Mouse (Mus musculus): Measurements from ENCODE around the gene Ints5. TPM values are rescaled to one million over a fixed set of nuclear protein-coding genes. Genes with fewer than 3 reads are reported as not detected.
"Not testable (repeated sequence)": the region's sequence is repeated elsewhere in the genome, so short reads cannot be mapped to it uniquely, and the experiment has no call there.

The Ints5 gene
- 48.1 and 52.6 TPM in 2 replicates for polyA plus RNA-seq (2016; fragmentation: Nextera tagmentation; extraction: Ambion mirVana)

DNA sequence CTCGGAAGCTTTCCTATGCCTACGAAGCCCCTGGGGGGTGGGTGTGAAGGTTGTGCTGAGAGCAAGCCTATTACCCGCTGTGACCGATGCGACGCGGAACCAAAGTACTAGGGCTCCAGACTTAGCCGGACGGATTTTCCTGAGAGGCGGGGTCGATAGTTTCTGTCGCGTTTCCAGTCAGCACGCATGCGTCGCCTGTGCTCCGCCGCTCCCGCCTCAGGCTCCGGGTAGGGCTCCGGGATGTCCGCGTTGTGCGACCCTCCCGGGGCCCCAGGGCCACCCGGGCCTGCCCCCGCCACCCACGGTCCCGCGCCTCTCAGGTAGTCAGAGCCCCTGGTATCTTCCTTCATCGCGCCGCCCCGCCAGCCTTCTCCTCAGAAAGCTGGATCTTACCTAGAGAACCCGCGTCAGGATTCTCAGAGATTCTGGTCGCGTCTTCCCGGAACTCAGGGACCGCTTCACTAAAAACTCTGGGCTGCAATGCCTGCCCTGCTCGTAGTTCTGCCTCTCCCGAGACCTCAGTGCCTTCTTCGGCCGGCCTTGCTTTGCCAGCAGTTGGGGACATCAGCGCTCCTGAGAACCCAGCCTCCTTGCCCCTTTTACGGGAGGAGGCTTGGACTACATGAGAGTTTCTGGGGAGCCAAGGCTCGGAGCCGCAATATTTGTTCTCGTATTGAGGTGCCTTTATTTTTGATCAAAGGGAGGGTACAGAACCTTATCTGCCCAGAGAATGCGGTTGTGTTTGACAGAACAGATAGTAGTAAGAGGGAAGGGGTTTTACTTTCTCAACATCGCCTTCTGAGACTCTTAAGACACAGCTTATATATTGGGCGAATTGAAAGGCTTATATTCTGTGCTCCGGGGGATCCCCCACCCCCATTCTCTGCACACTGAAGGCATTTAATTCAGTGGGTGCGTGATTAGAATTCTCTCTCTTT, at the start of gene Ints5:
Gene Ints5 (plus strand): TSS at position 177 of the 938 bp plus-strand sequence.
- peaks cover 38% of the 10 kb centered on the region for H3K4me1 ChIP-seq
- peak; percentile 63 for ATAC-seq (ENCODE audit: low FRiP score)
- H3K9ac ChIP-seq = peak within 1 kb of the TSS; percentile 93
- H3K27me3 ChIP-seq = no peaks in the 10 kb centered on the region
- WGBS = 2% methylated on average over 54 of the region's 54 CpGs
- peak within 1 kb of the TSS; percentile 72 for H3K4me2 ChIP-seq
- H3K27ac ChIP-seq = peak within 1 kb of the TSS; percentile 82
- peaks cover 39% of the 10 kb centered on the region for H3K36me3 ChIP-seq (replicated peaks)
- no peaks in the 10 kb centered on the region for H3K9me3 ChIP-seq
- H3K4me3 ChIP-seq (replicated peaks) = peak within 1 kb of the TSS; percentile 79

DNA sequence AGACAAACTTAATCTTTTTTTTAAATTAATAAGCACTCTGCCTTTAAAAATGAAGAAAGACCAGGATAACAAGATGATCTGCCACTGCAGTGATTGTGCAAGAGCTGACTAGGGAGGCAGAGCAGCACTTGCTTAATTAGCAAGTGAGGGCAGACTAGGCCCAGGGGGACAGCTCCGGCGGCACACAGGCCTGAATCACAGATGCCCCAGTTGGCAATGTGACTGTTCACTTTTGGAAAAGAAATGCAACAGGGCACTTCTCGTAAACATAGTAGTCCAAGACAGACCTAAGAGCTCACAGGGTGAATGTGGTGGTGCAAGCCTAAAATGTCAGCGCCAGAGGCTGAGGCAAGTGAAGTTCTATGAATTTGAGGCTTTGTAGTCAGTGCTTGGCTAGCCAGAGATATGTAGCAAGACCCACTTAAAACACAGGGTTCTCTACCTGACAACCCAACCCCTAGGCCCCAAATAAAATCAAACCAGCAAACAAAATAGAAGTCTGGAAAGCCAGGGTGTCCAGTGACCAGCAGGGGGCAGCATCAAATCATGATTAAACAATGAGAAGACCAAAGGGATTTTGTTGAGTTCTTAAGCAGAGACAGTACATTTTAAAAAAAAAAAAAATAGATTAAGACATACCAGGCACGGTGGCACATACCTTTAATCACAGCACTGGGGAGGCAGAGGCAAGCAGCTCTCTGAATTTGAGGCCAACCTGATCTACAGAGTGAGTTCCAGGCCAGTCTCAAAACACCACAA, 48.3 kb upstream of the Ints5 start:
- peaks cover 18% of the 10 kb centered on the region for H3K4me1 ChIP-seq

DNA sequence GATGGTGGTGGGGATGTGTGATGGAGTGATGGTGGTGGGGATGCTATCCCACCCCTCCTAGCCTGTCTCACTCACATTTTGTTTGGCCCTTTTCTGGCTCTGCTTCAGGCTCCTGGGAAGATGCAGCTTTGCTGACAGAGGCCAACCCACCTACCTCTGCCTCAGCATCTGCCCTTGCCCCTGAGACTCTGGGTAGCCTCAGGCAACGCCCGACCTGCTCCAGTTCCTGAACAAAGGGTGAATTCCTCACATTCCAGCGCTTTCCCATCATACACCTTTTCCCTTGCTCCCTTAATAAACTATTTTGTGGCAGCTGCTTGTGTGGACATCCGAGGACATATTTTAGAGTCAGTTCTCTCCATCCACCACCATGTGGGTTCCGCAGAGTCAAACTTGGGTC, 44.4 kb upstream of the Ints5 start:
- H3K4me1 ChIP-seq = no peaks in the 10 kb centered on the region
- H3K4me2 ChIP-seq = no peak overlapping the region
- H3K9ac ChIP-seq = no peak overlapping the region
- no peak overlapping the region for H3K4me3 ChIP-seq (replicated peaks)
- H3K36me3 ChIP-seq (replicated peaks) = peaks cover 35% of the 10 kb centered on the region
- whole genome bisulfite sequencing = 74% methylated on average over 5 of the region's 5 CpGs
- ATAC-seq (ENCODE audit: low FRiP score) = no peak
- H3K27me3 ChIP-seq = peaks cover 4% of the 10 kb centered on the region; the same call in 1 of the 2 replicates
- no peak overlapping the region for H3K27ac ChIP-seq
- H3K9me3 ChIP-seq = no peaks in the 10 kb centered on the region

More for the DNA sequence above, 48.3 kb upstream of the Ints5 start:
- Histone ChIP-seq H3K36me3 (replicated peaks) (peaks cover 44% of the 10 kb centered on the region), H3K4me2 (no peak overlapping the region), H3K27ac (no peak overlapping the region), H3K9ac (no peak overlapping the region), H3K27me3 (no peaks in the 10 kb centered on the region), H3K9me3 (no peaks in the 10 kb centered on the region), H3K4me3 (replicated peaks) (no peak overlapping the region)
- ATAC-seq (ENCODE audit: low FRiP score) = no peak
- WGBS = 62% methylated on average over 5 of the region's 5 CpGs

DNA sequence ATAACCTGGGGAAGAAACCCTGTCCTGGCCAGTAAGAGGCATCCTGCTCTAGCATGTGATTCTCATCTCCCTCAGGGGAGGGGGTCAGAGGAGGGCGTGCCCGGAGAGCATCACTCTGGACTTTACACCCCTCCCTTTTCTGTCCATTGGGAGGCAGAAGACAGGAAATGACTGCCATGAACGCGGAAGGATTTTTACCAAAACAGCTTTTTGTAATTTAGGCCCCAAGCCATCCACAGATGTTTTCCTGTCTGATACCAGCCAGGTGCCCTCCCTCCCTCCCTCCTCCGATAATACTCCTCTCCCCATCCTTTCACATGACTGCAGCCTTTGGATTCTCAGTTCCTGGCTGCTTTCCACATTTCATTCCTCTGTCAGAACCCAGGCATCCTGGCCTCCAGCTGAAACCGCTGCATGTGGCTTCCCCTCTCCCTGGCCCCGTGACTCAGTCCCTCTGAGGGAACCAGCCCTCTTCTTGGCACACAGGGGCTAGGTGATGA, 42.4 kb upstream of the Ints5 start, which contains the start of gene Lrrn4cl:
Gene Lrrn4cl (plus strand): TSS at position 367 of the 500 bp plus-strand sequence.
- Histone ChIP-seq H3K4me1 (no peaks in the 10 kb centered on the region), H3K27me3 (peaks cover 4% of the 10 kb centered on the region; the same call in 1 of the 2 replicates), H3K4me2 (no peak within 1 kb of the TSS), H3K27ac (no peak within 1 kb of the TSS), H3K9me3 (no peaks in the 10 kb centered on the region), H3K9ac (peak within 1 kb of the TSS; percentile 7; the same call in 1 of the 2 replicates), H3K36me3 (replicated peaks) (peaks cover 35% of the 10 kb centered on the region), H3K4me3 (replicated peaks) (no peak within 1 kb of the TSS)
- no peak for ATAC-seq (ENCODE audit: low FRiP score)
- WGBS = 40% methylated on average over 7 of the region's 7 CpGs

DNA sequence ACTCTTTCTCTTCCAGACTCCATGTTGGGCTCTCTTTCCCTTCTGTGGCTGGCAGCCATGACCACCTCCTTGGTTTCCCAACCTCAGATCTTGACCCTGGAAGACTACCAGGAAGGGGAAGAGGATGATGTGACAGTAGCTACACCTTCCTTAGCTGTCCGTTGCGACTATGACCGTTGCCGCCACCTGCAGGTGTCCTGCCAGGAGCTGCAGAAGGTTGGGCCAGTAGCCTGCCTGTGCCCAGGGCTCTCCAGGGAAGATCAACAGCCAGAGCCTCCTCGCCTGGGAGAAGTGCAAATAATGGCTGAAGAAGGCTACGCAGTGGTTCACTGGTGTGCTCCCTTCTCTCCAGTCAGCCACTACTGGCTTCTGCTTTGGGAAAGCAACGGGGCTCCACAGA, 41.2 kb upstream of the Ints5 start:
- H3K36me3 ChIP-seq (replicated peaks) = peaks cover 23% of the 10 kb centered on the region
- WGBS = 55% methylated on average over 7 of the region's 7 CpGs
- H3K9ac ChIP-seq = no peak overlapping the region
- ATAC-seq (ENCODE audit: low FRiP score) = no peak
- no peak overlapping the region for H3K4me2 ChIP-seq
- no peaks in the 10 kb centered on the region for H3K4me1 ChIP-seq
- no peak overlapping the region for H3K4me3 ChIP-seq (replicated peaks)
- H3K27me3 ChIP-seq = peaks cover 4% of the 10 kb centered on the region; the same call in 1 of the 2 replicates
- H3K9me3 ChIP-seq = no peaks in the 10 kb centered on the region
- no peak overlapping the region for H3K27ac ChIP-seq

DNA sequence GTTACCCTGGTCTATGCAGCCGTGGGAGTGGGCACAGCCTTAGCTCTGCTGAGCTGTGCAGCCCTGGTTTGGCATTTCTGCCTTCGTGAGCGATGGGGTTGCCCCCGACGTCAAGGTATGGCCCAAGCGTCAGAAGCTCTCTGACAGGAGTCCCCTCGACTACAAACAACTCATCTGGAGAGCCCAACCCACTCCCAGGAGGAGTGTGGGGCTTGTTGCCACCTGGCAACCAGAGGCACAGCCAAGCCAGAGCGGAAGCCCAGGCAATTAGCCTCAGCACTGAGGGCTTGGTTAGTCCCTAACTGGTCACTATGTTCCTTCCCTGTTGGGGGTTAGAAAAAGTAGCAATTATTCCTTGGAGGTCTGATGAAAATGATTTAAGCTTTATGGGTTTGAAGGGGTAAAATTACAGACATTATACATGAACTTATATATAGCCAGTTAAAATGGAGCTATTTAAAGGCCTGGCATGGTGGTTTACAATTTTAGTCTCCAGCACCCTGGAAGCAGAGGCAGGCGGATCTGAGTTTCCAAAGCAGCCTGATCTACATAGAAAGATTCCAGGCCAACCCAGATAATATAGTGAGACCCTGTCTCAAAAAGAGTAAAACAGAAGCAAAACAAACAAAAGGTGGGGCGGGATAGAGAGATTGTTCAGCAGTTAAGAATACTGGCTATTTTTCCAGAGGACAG, 40.4 kb upstream of the Ints5 start:
- H3K9me3 ChIP-seq = no peaks in the 10 kb centered on the region
- no peak overlapping the region for H3K4me2 ChIP-seq
- WGBS = 66% methylated on average over 10 of the region's 10 CpGs
- peaks cover 4% of the 10 kb centered on the region; the same call in 1 of the 2 replicates for H3K27me3 ChIP-seq
- H3K9ac ChIP-seq = no peak overlapping the region
- ATAC-seq (ENCODE audit: low FRiP score) = no peak
- no peak overlapping the region for H3K4me3 ChIP-seq (replicated peaks)
- H3K4me1 ChIP-seq = no peaks in the 10 kb centered on the region
- H3K36me3 ChIP-seq (replicated peaks) = peaks cover 15% of the 10 kb centered on the region
- no peak overlapping the region for H3K27ac ChIP-seq

- H3K4me1 ChIP-seq = no peaks in the 10 kb centered on the region
- H3K4me2 ChIP-seq = no peak overlapping the region
- no peak for ATAC-seq (ENCODE audit: low FRiP score)
- no peak overlapping the region for H3K4me3 ChIP-seq (replicated peaks)
- no peak overlapping the region for H3K27ac ChIP-seq
- H3K27me3 ChIP-seq = peaks cover 4% of the 10 kb centered on the region; the same call in 1 of the 2 replicates
- no peaks in the 10 kb centered on the region for H3K9me3 ChIP-seq
- no peak overlapping the region for H3K9ac ChIP-seq
- WGBS = 95% methylated on average over 3 of the region's 3 CpGs
- H3K36me3 ChIP-seq (replicated peaks) = peaks cover 9% of the 10 kb centered on the region
Measured at GRCm38 (mm10) chr19:8853117-8853516, 39.7 kb upstream of the Ints5 start.

GRCm38 (mm10) chr19:8857689-8858088, 35.1 kb upstream of the Ints5 start:
- Histone ChIP-seq H3K4me3 (replicated peaks) (no peak overlapping the region), H3K27ac (no peak overlapping the region), H3K36me3 (replicated peaks) (no peaks in the 10 kb centered on the region), H3K4me2 (no peak overlapping the region), H3K9ac (no peak overlapping the region), H3K4me1 (no peaks in the 10 kb centered on the region), H3K9me3 (no peaks in the 10 kb centered on the region), H3K27me3 (no peaks in the 10 kb centered on the region)
- 50% methylated on average over 4 of the region's 4 CpGs for WGBS
- no peak for ATAC-seq (ENCODE audit: low FRiP score)

DNA sequence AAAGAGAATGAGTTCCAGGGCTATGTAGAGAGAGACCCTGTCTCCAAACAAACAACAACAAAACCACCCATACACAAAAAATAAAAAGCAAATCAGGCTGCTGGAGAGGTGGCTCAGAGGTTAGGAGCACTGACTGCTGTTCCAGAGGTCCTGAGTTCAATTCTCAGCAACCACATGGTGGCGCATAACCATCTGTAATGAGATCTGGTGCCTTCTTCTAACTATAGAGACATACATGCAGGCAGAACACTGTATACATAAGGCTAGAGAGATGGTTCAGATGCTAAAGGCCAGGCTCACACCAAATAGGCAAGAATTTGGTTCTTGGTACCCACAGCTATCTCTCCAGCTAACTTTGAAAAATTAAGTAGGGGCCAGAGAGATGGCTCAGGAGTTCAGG, 33.8 kb upstream of the Ints5 start:
- WGBS = 18% methylated on average over 1 of the region's 1 CpGs
- Histone ChIP-seq H3K9me3 (no peaks in the 10 kb centered on the region), H3K36me3 (replicated peaks) (no peaks in the 10 kb centered on the region), H3K4me3 (replicated peaks) (no peak overlapping the region), H3K27me3 (no peaks in the 10 kb centered on the region), H3K4me2 (no peak overlapping the region), H3K4me1 (no peaks in the 10 kb centered on the region), H3K9ac (no peak overlapping the region), H3K27ac (no peak overlapping the region)
- no peak for ATAC-seq (ENCODE audit: low FRiP score)

GRCm38 (mm10) chr19:8864265-8864664, 28.5 kb upstream of the Ints5 start:
- Histone ChIP-seq H3K9ac (no peak overlapping the region), H3K4me2 (no peak overlapping the region), H3K27me3 (no peaks in the 10 kb centered on the region), H3K4me3 (replicated peaks) (no peak overlapping the region), H3K4me1 (no peaks in the 10 kb centered on the region), H3K9me3 (no peaks in the 10 kb centered on the region), H3K36me3 (replicated peaks) (no peaks in the 10 kb centered on the region), H3K27ac (no peak overlapping the region)
- 85% methylated on average over 6 of the region's 6 CpGs for WGBS
- ATAC-seq (ENCODE audit: low FRiP score) = no peak

GRCm38 (mm10) chr19:8870381-8870780, 22.4 kb upstream of the Ints5 start:
- not testable (repeated sequence) for H3K27ac ChIP-seq; H3K9me3 ChIP-seq; H3K9ac ChIP-seq; ATAC-seq (ENCODE audit: low FRiP score); H3K4me3 ChIP-seq (replicated peaks); H3K27me3 ChIP-seq
- H3K4me1 ChIP-seq = peaks cover 10% of the 10 kb centered on the region
- peaks cover 24% of the 10 kb centered on the region for H3K36me3 ChIP-seq (replicated peaks)
- peak overlapping the region; percentile 95; the same call in 1 of the 2 replicates for H3K4me2 ChIP-seq
- 58% methylated on average over 3 of the region's 3 CpGs for WGBS

Data from forebrain, embryonic 12.5 days (tissue).